Mouse (Mus musculus) c-Kit-positive CD71-positive TER-119-negative erythroid progenitor cells, embryonic 14.5 days (primary cell): ENCODE measurements around the gene Cdk20.
A peak's percentile ranks its signal among the peaks of the same experiment; 100 is the strongest.
"Not testable (repeated sequence)": the region's sequence is repeated elsewhere in the genome, so short reads cannot be mapped to it uniquely, and the experiment has no call there.

Experiments
- DNase-seq: peaks from one replicate; pipeline ENCODE4 v3.0.0-alpha.2; 2013; ENCODE audit warnings: low read depth

The Cdk20 gene

DNA sequence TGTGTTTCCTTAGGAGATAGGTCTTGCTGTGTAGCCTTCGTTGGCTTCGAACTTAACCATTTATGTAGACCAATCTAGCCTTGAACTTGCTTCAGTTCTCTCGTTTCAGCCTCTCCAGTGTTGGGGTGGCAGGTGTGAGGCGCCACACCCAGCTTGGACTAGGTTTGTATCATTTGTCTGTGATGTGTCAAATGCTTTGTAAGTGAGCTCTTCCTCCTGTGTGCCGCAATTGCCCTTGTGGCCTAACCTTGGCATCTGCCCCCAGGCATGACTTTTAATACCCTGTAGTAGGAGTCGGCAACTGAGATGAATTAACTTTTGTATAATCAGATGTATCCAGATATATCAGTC lies 9.5 kb upstream of the Cdk20 start:
- DNase-seq = no peak

DNA sequence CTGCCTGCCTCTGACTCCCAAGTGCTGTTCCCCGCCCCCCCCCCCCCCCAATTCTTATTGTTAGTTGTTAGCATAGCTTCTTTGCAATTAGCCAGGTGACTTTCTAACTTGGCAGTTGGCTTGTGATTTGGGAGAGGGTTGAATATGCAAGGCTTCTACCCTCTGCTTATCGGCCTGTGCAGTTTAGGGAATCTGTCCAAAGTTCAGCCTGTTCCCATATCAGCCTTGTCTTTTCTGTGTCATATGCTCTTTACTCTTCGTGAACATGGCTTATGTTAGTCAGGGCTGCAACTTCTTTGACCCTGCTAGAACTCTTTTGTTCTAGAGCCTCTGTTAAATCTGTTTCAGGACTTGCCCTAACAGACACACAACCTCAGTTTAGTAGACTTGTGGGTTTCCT lies 7.8 kb upstream of the Cdk20 start:
- DNase-seq = no peak

DNA sequence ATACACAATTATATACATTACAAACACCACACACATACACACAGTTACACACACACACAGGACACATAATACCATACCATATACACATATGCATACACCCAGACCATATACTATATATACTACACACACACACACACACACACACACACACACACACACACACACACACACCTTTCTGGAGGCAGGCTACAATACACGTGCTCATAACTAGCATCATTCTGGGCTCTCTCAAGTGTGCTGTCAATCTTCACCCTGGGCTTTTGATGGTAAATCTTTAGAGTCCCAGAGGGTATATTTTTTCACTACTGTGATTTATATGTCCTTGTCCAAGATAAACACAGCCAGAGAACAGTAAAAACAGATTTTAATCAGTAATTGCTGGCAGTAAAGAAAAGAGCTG lies 6.8 kb upstream of the Cdk20 start:
- DNase-seq = no peak

DNA sequence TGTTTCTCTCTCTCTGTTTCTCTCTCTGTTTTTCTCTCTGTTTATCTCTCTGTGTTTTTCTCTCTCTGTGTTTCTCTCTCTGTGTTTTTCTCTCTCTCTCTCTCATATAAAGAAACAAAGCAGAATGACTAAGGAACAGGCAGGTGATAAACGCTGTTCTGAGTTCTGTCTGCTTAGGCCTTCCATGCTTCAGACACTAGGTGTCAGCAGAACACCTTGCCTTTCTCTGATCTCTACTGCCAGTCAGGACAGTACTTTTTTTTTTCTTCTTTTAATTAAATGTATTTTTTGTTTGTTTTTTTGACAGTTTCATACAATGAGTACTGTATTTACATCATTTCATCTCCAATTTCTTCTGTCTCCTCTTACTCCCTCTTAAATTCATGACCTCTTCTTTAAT lies 2.8 kb upstream of the Cdk20 start:
- DNase-seq = no peak

DNA sequence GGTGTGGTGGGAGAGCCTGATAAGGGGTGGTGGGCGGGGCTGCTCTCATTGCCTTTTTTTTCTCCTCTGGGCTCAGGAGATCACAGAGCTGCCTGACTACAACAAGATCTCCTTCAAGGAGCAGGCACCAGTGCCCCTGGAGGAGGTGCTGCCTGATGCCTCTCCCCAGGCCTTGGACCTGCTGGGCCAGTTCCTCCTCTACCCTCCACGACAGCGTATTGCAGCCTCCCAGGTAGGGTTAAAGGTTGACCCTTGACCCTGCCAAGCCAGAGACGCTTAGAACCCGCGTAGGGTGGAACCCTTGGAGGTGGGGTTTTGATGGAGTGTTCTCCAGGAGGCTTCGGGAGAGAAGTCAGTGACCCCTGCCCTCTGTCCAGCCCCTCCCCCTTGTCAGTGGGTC lies 5.7 kb downstream of the Cdk20 start:
- no peak for DNase-seq

GRCm38 (mm10) chr13:64438863-64439452 lies 6.8 kb downstream of the Cdk20 start:
- peak; percentile 62 for DNase-seq

DNA sequence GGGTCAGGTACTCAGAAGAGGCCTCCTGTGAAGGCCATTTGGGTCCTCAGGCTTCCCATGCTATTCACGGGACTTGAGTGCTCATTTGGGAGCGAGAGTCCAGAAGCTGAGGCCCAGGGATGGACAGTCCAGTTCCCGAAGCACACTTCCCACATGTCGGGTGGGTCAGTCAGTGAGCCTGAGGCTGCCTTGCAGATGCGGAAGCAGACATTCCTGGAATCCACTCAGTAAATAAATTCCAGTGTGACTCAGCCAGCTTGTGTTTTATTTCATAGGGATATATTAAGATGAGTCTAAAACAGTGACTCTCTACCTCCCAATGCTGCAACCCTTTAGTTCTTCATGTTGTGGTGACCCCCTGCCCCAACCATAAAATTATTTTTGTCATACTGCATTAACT lies 7.4 kb downstream of the Cdk20 start:
- no peak for DNase-seq

DNA sequence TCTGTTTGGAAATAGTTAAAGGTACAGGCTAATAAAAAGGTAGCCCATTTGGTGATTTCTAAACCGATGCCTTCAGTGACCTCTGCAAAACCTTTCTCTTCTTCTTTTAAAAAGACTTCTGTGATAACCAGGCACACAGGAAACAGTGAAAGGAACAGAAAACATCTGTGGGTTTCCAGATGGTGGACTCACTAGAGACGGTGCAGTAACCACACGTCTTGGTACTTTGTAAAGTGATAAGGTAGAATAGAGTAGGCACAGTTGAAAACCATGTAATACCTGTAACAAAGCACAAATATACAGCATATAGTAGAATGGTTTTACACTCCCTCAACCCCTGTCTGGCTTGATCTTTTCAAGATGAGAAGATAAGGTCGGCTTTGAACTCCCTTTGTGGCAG lies 8.5 kb downstream of the Cdk20 start:
- DNase-seq = no peak

DNA sequence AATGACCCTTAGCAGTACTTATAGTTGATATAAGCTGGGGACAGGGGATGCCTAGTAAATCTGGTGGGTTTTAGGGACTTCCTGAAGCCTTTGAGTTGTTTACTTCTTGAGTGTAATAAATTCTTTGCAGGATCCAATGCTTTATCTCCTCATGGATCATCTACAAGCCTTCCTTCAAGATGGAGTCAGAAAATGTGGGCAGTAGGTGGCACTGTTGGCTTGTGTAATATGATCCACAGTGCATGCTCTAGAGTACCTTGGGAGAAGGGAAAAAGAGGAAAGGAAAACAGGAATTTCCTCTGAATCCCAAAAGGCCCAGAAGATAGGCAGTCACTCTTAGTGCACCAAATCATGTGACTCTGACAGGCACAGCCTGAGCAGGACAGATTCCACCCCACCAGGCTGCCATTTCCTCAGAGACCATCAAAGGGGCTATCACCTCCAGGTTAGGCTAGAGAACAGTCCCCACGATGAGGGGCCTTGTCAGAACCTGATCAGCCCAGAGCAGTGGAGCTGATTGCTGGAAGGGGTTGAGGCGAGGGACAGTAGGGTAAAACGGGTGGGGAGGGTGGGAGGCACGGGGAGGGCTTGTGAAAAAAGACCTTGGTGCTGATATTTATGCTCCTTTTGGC lies 11.3 kb downstream of the Cdk20 start:
- peak; percentile 48 for DNase-seq

GRCm38 (mm10) chr13:64445254-64445920 lies 13.3 kb downstream of the Cdk20 start:
- no peak for DNase-seq

GRCm38 (mm10) chr13:64447947-64448346 lies 15.8 kb downstream of the Cdk20 start:
- DNase-seq = no peak

GRCm38 (mm10) chr13:64448729-64449128 lies 16.6 kb downstream of the Cdk20 start:
- DNase-seq = no peak

DNA sequence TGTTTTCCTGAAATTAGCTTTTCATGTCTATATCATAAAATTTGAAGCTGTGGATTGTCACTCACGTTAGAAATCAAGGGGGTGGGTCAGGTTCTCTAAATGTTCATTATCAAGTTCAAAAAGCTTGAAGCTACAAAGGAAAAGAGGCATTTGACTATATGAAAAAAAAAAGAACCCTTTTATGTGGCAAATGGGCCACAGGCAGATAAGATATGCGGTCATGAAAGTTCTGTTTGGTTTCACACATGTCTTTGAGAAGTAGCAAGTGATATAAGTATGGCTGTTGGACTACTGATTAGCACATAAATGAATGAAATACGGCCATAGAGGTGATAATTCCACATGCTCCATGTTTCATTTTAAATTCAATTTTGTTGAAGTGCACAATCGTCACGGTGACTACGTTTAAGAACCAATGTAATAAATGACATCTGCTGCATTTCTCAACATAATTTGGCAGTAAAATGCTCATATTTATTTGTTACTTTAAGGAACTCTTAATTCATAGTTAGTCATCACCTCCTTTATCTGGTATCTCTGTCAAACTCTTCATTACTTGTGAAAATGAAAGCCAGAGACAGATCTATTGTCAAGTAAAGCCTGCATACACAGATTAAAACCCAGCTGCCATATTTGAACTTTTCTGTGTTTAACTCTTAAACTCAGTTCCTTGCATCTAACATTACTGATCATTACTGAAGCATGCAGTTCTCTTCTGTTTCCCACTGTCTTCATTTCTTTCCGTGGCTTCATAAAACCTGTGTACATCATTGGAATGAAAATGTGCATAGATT lies 18.1 kb downstream of the Cdk20 start:
- peak; percentile 38 for DNase-seq

DNA sequence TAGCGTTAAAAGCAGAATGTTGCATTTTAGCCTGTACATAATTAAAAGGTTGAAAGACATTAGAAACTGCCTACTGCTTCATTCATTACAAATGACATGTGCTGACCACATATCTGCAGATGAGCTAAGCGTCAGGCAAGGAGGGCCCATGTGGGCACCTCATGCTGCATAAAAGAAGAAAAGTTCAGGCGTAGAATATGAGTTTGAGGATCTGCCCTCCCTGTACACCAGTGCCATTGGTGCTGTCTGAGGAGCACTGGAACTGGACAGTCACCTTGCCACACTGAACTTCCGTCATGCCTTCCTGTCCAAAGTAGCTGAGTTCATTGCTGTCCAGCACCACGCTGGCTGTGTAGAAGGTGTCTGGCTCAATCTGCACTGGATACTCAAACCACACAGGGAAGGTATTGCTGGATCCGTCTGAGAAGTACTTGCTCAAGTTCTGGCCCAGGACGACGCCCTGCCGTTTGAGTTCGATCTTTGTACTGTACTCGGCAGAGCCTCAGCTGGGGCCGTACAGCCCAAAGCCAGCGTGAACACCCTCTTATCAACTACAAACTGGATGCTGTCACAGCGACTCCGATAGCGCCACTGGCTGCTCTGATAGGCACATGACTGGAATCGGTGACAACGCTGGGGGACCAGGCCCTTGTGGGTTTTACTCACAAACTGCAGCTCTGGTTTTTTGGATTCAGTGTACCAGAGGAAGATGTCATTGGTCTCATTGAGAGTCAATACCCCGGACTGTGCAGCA lies 25.3 kb downstream of the Cdk20 start:
- DNase-seq = not testable (repeated sequence)

- no peak for DNase-seq
Measured at GRCm38 (mm10) chr13:64458181-64458580, 26.1 kb downstream of the Cdk20 start.

GRCm38 (mm10) chr13:64462581-64462980 lies 30.5 kb downstream of the Cdk20 start:
- DNase-seq = no peak

DNA sequence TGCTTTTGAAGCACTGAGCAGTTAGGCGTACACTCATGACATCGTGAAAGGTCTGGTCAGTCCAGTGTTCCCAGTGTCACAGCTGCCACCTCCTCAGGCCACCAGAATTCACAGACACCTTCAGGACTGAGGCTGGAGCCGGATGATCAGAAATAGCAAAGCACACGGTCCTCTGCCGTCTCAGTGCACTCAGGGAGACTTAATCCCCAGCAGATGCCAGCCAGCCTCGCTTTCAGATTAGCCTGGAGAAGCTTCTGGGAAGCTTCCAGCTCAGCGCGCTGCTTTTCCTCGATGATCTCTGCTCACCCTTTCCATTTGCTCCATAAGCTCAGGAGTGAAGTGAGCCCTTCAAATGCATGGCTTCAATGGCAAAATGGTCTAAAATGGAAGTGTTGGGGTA lies 33.1 kb downstream of the Cdk20 start:
- DNase-seq = no peak

GRCm38 (mm10) chr13:64467886-64468285 lies 35.8 kb downstream of the Cdk20 start:
- no peak for DNase-seq

- DNase-seq = no peak
Measured at GRCm38 (mm10) chr13:64477968-64478367, 45.9 kb downstream of the Cdk20 start.

DNA sequence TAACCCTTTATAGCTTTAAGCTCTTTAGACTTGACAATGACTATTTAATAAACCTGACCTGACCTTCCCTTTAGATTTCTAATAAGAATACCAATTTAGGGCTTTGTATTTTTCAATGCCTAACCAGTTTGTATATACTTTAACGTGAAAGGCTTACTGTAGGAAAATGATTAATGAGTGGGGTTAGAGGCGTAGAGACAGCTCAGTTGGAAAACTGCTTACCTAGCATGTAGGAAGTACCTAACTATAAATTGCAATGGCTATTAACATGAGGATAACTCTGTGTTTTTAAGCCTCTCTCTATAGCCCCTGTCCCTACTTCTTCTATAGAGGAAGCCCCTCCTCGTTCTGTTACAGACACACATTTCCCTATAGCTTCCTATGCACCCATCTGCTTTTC lies 47.8 kb downstream of the Cdk20 start:
- DNase-seq = no peak

DNA sequence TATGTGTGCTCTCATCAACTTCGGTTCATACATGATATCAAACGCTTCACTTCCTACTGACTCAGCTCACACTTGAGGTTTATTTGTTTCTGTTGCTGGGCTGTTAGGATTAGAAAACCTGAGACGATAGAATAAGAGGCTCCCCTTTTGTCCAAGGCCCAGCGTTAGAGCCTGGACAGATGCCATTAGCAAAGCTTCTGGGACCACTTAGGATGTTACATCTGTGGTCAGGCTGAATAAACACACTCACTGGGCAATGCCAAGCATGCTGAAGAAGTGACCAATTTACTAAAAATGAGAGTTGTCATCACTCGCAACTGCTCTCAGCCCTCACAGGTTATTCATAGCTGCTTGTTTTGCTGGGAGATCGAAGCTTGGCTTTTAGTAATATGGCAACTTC lies 57.8 kb downstream of the Cdk20 start:
- no peak for DNase-seq
